Mouse (Mus musculus): ENCODE measurements at regions not wholly inside any gene's neighbourhood (a gene's known extent, or its start where the extent isn't known, plus 50 kb on each side); places are given as distances from the start of the nearest gene placed in this dataset.

- no peak for DNase-seq (ENCODE audit: low spot score)
Measured at GRCm38 (mm10) chr15:67467404-67468345, 967.0 kb upstream of the Lrrc6 start.

- no peak for DNase-seq (ENCODE audit: low spot score)
Measured at GRCm38 (mm10) chr15:67462863-67463262, 962.2 kb upstream of the Lrrc6 start.

- DNase-seq (ENCODE audit: low spot score): no peak
Measured at GRCm38 (mm10) chr15:67460384-67460783, 959.7 kb upstream of the Lrrc6 start.

GRCm38 (mm10) chr15:67434284-67434683 lies 933.6 kb upstream of the Lrrc6 start:
- DNase-seq (ENCODE audit: low spot score): no peak

GRCm38 (mm10) chr15:67423922-67424321 lies 923.2 kb upstream of the Lrrc6 start:
- DNase-seq (ENCODE audit: low spot score): no peak

- no peak for DNase-seq (ENCODE audit: low spot score)
Measured at GRCm38 (mm10) chr15:67422277-67422953, 921.7 kb upstream of the Lrrc6 start.

- no peak for DNase-seq (ENCODE audit: low spot score)
Measured at GRCm38 (mm10) chr15:67420776-67421175, 920.1 kb upstream of the Lrrc6 start.

- no peak for DNase-seq (ENCODE audit: low spot score)
Measured at GRCm38 (mm10) chr15:67419733-67420132, 919.0 kb upstream of the Lrrc6 start.

- DNase-seq (ENCODE audit: low spot score): no peak
Measured at GRCm38 (mm10) chr15:67417742-67418163, 917.0 kb upstream of the Lrrc6 start.

GRCm38 (mm10) chr15:67415840-67416239 lies 915.1 kb upstream of the Lrrc6 start:
- DNase-seq (ENCODE audit: low spot score): no peak

GRCm38 (mm10) chr15:67414371-67414930 lies 913.7 kb upstream of the Lrrc6 start:
- DNase-seq (ENCODE audit: low spot score): no peak

- no peak for DNase-seq (ENCODE audit: low spot score)
Measured at GRCm38 (mm10) chr15:67413581-67413980, 912.9 kb upstream of the Lrrc6 start.

- no peak for DNase-seq (ENCODE audit: low spot score)
Measured at GRCm38 (mm10) chr15:67412394-67412793, 911.7 kb upstream of the Lrrc6 start.

GRCm38 (mm10) chr15:67411657-67412056 lies 910.9 kb upstream of the Lrrc6 start:
- DNase-seq (ENCODE audit: low spot score): no peak

GRCm38 (mm10) chr15:67410012-67410411 lies 909.3 kb upstream of the Lrrc6 start:
- no peak for DNase-seq (ENCODE audit: low spot score)

- DNase-seq (ENCODE audit: low spot score): no peak
Measured at GRCm38 (mm10) chr15:67408871-67409559, 908.3 kb upstream of the Lrrc6 start.

- no peak for DNase-seq (ENCODE audit: low spot score)
Measured at GRCm38 (mm10) chr15:67407244-67407643, 906.5 kb upstream of the Lrrc6 start.

GRCm38 (mm10) chr15:67405523-67405922 lies 904.8 kb upstream of the Lrrc6 start:
- DNase-seq (ENCODE audit: low spot score): no peak

GRCm38 (mm10) chr15:67405011-67405410 lies 904.3 kb upstream of the Lrrc6 start:
- no peak for DNase-seq (ENCODE audit: low spot score)

- no peak for DNase-seq (ENCODE audit: low spot score)
Measured at GRCm38 (mm10) chr15:67402310-67402709, 901.6 kb upstream of the Lrrc6 start.

GRCm38 (mm10) chr15:67397269-67397668 lies 896.6 kb upstream of the Lrrc6 start:
- no peak for DNase-seq (ENCODE audit: low spot score)

- DNase-seq (ENCODE audit: low spot score): no peak
Measured at GRCm38 (mm10) chr15:67395114-67395513, 894.4 kb upstream of the Lrrc6 start.
